Mouse (Mus musculus) midbrain, embryonic 13.5 days (tissue): ENCODE results near the gene Khdc3. TPM values are rescaled to one million over a fixed set of nuclear protein-coding genes. Genes with fewer than 3 reads are reported as not detected.

Experiments used
- polyA plus RNA-seq: library from polyadenylated mRNA; unstranded; fragments of >200 nt; fragmentation: Nextera tagmentation; extraction: Ambion mirVana; gene quantifications from 2 replicates; pipeline ENCODE4 v1.2.1, GENCODE M21; 2015

The Khdc3 gene
- polyA plus RNA-seq, 1 experiment from 2014 or later = 0.12 TPM

Other genes starting within 250 kb of the Khdc3 start
- 11.3 and 12.0 TPM in 2 replicates for gene Pygo1, start 176.2 kb upstream of the Khdc3 start, polyA plus RNA-seq
- gene Dyx1c1, start 143.1 kb upstream of the Khdc3 start, polyA plus RNA-seq = 1.8 and 2.1 TPM in 2 replicates
- not detected in 2 replicates for gene Gm44503, start 143.0 kb upstream of the Khdc3 start, polyA plus RNA-seq
- 26.2 and 28.8 TPM in 2 replicates for gene Ccpg1os, start 116.5 kb upstream of the Khdc3 start, polyA plus RNA-seq
- gene Ccpg1, start 116.4 kb upstream of the Khdc3 start, polyA plus RNA-seq = 43.2 and 45.2 TPM in 2 replicates
- 10.3 and 11.5 TPM in 2 replicates for gene Pigb, start 61.5 kb upstream of the Khdc3 start, polyA plus RNA-seq
- 0.94 and 1.5 TPM in 2 replicates for gene Rab27a, start 57.0 kb upstream of the Khdc3 start, polyA plus RNA-seq
- not detected in 2 replicates for gene Gm20509, start 634 bp downstream of the Khdc3 start, polyA plus RNA-seq
- 120 and 123 TPM in 2 replicates for gene Rsl24d1, start 11.6 kb downstream of the Khdc3 start, polyA plus RNA-seq